Mouse (Mus musculus) hindbrain, postnatal 0 days (tissue): ENCODE measurements around the gene Pip4p1. TPM values are rescaled to one million over a fixed set of nuclear protein-coding genes. Genes with fewer than 3 reads are reported as not detected.
"Not testable (repeated sequence)": the region's sequence is repeated elsewhere in the genome, so short reads cannot be mapped to it uniquely, and the experiment has no call there.

Source experiments
- ATAC-seq: fragments of 200-750 bp; cut with Nextera tagmentation; 2 replicates; pipeline ENCODE4 v1.8.0; 2017; ENCODE audit warnings: mild to moderate bottlenecking, moderate TSS enrichment, moderate library complexity
- DNase-seq: peaks from one replicate; pipeline ENCODE4 v3.0.0-alpha.2; 2015; ENCODE audit warnings: low spot score
- H3K27ac ChIP-seq: fragments of 300-500 bp; sonication (generic); 2 replicates; pipeline ENCODE4 v1.5.1; 2014; ENCODE audit warnings: mild to moderate bottlenecking
- H3K27me3 ChIP-seq: fragments of 300-500 bp; sonication (generic); 2 replicates; pipeline ENCODE4 v1.6.1; 2014; ENCODE audit warnings: low read length, mixed read lengths; ENCODE audit not compliant: insufficient read depth
- H3K36me3 ChIP-seq: fragments of 300-500 bp; sonication (generic); 2 replicates; pipeline ENCODE4 v1.6.1; 2014; ENCODE audit warnings: low read length, mixed read lengths; ENCODE audit not compliant: insufficient read depth
- H3K4me1 ChIP-seq: fragments of 300-500 bp; sonication (generic); 2 replicates; pipeline ENCODE4 v1.6.1; 2014; ENCODE audit warnings: antibody characterized with exemption, low read length, mixed read lengths; ENCODE audit not compliant: insufficient read depth
- H3K4me2 ChIP-seq: fragments of 300-500 bp; sonication (generic); 2 replicates; pipeline ENCODE4 v1.6.1; 2014; ENCODE audit warnings: low read depth, mild to moderate bottlenecking, low read length, moderate library complexity, mixed read lengths
- H3K4me3 ChIP-seq: fragments of 300-500 bp; sonication (generic); 2 replicates; pipeline ENCODE4 v1.5.1; 2014; ENCODE audit warnings: low read length
- H3K9ac ChIP-seq: fragments of 300-500 bp; sonication (generic); replicated peaks from 2 replicates; pipeline ENCODE4 v1.6.1; 2014; ENCODE audit warnings: mild to moderate bottlenecking, low read length, moderate library complexity, mixed read lengths
- H3K9me3 ChIP-seq: fragments of 300-500 bp; sonication (generic); 2 replicates; pipeline ENCODE4 v1.6.1; 2016; ENCODE audit warnings: low read length, mixed read lengths
- CTCF ChIP-seq: IDR thresholded peaks from 2 replicates; pipeline ENCODE4 v1.5.1; 2016; ENCODE audit warnings: antibody characterized with exemption, control low read depth, low read depth
- WGBS: fragments of 180-500 bp; shearing (Covaris S2); extraction: QIAGEN DNeasy Blood & Tissue Kit; methylation state at CpG from one replicate; pipeline ENCODE4 v1.1.7; 2014; 5-methylcytosine and 5-hydroxymethylcytosine counted together
- polyA plus RNA-seq: library from polyadenylated mRNA; unstranded; fragments of >200 nt; fragmentation: Nextera tagmentation; extraction: Ambion mirVana; gene quantifications from 2 replicates; pipeline ENCODE4 v1.2.1, GENCODE M21; 2015
- total RNA-seq: library from RNA; depleted of rRNA; stranded (reverse); fragments of >200 nt; gene quantifications from 2 replicates; pipeline ENCODE4 v1.2.3, GENCODE M21; 2014

Pip4p1 gene
- total and polyA plus RNA-seq, 2 experiments from 2014 or later = 69.1 to 103 TPM

DNA sequence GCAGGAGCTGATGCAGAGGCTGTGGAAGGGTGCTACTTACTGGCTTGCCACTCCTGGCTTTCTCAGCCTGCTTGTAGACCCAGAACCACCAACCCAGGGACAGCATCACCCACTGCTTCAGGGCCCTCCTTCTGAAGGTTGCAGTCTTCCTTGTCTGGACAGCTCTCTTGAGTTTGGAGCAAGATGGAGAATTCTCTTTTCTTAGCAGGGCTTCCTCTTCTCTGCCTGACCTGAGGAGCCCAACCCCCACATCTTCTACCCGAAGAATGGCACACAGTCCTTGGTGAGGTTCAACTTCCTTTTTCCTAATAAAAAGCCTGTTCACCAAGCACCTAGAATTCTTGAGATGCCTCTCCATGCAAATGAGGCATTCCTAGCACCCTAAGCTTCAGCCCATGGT is 40.2 kb upstream of the Pip4p1 start:
- TF ChIP-seq CTCF = no peak
- ATAC-seq = no peak
- H3K9ac ChIP-seq = no peak overlapping the region

DNA sequence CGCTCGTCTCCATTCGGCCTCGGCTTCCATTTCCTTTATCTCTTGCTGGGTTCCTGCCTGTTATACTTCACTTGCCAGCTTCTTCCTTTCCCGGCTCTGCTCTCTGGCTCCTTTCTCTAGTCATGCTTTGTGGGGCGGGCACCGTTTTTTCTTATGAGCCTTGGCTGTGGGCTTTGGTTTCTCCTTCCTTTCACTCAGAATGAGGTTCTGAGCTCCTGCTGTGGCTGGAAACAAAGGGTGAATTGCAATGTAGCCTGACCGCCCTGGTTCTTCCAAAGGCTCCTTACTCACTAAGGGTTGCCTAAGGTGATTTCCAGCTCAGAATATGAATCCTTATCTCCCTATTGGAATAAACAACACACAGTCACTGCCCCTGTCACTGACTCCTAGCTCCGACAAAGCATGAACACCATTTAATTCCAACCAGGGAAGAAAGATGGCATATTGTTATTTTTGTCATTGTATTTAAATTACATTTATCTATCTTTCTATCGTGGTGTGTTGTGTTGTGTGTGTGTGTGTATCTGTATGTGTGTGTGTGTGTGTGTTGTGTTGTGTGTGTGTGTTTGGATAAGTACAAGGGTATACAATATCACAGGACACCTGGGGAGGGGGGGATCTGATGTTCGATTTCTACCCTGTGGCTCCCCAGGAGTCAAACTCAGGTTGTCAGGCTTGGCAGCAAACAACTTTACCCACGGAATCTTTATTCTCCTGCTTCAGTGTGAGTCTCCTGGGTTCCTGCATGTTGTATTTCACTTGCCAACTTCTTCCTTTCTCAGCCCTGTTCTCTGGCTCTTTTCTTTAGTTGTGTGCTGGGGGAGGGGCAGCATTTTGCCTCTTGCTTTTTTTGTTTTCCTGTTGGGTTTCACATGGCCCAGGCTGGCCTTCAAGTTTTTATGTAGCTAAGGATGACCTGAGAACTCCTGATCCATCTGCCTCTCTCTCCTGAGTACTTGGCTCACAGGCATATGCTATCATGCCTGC is 39.2 kb upstream of the Pip4p1 start:
- Histone ChIP-seq H3K9me3 (no peaks in the 10 kb centered on the region), H3K27me3 (no peaks in the 10 kb centered on the region), H3K9ac (no peak overlapping the region), H3K4me3 (no peak overlapping the region), H3K27ac (peak overlapping the region; percentile 59; the same call in 1 of the 2 replicates), H3K4me1 (peaks cover 3% of the 10 kb centered on the region; the same call in 1 of the 2 replicates), H3K36me3 (no peaks in the 10 kb centered on the region), H3K4me2 (peak overlapping the region; percentile 22; the same call in 1 of the 2 replicates)
- ATAC-seq = peak; percentile 78; the same call in 1 of the 2 replicates
- TF ChIP-seq CTCF = no peak
- 12% methylated on average over 12 of the region's 12 CpGs for WGBS
- DNase-seq = peak; percentile 66

More for the DNA sequence above, 40.2 kb upstream of the Pip4p1 start:
- Histone ChIP-seq H3K4me1 (peaks cover 3% of the 10 kb centered on the region; the same call in 1 of the 2 replicates), H3K27ac (no peak overlapping the region), H3K4me2 (no peak overlapping the region), H3K36me3 (no peaks in the 10 kb centered on the region), H3K27me3 (no peaks in the 10 kb centered on the region), H3K4me3 (no peak overlapping the region), H3K9me3 (no peaks in the 10 kb centered on the region)
- 86% methylated on average over 1 of the region's 1 CpGs for WGBS
- no peak for DNase-seq

DNA sequence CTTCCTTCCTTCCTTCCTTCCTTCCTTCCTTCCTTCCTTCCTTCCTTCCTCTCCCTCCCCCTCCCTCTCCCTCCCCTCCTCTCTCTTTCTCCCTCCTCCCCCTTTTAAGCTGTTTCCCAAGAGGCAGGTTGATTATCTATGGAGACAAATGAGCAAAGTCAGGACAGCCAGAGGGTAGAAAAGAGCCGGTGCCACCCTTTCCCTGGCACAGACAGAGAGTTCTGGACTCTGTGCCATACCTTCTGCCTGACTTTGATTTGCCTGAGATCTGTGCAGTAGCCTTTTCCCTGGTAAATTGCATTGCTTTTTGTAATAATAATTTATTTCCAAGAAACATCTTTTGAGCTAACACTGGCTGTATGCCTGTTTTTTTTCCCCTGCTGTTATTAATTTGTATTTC is 38.4 kb upstream of the Pip4p1 start:
- H3K36me3 ChIP-seq = no peaks in the 10 kb centered on the region
- H3K9ac ChIP-seq = no peak overlapping the region
- no peaks in the 10 kb centered on the region for H3K9me3 ChIP-seq
- H3K4me1 ChIP-seq = peaks cover 3% of the 10 kb centered on the region; the same call in 1 of the 2 replicates
- no peak for TF ChIP-seq CTCF
- DNase-seq (peak; percentile 38), ATAC-seq (no peak)
- no peaks in the 10 kb centered on the region for H3K27me3 ChIP-seq
- 0 out of 2 replicates have a peak overlapping the region, but pooled peaks have one; percentile 22 for H3K4me2 ChIP-seq
- no peak overlapping the region for H3K4me3 ChIP-seq
- 0% methylated on average over 1 of the region's 1 CpGs for WGBS
- peak overlapping the region; percentile 59; the same call in 1 of the 2 replicates for H3K27ac ChIP-seq

DNA sequence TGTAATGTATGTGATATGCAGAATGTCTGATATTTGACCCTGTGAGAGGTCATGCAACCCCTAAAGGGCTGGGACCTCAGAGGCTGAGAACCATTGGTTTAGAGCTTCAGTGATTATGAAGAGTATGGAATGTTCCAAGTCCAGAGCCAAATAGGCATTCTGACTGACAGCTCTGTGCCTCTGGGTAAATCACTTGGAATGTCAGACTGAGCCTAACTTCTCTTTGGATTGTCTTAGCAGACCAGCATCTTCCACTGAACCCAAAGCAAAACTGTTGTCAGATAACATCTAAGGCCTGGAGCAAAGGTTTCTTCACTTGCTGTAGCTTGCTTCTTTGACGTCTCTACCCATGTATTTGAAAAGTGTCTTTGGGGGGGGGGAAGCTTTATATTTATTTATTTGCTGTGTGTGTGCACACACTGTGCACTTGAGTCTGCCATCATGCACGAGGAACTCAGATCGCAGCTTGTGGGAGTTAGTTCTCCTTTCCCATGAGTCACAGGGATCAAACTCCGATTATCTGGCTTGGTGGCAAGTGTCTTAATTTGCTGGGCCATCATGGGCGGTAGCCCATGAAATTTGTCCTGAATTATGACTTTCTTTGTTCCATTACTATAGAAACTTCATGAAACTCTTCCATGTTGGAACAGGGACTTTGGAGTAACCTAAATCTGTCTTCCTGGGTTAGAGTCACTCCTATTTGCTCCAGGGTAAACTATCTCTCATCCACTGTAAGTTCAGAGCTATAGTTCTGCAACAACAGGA is 37.7 kb upstream of the Pip4p1 start:
- Histone ChIP-seq H3K27ac (no peak overlapping the region), H3K9ac (no peak overlapping the region), H3K36me3 (no peaks in the 10 kb centered on the region), H3K27me3 (no peaks in the 10 kb centered on the region), H3K4me2 (no peak overlapping the region), H3K4me3 (no peak overlapping the region), H3K9me3 (no peaks in the 10 kb centered on the region), H3K4me1 (peaks cover 3% of the 10 kb centered on the region; the same call in 1 of the 2 replicates)
- DNase-seq (no peak), ATAC-seq (no peak)
- TF ChIP-seq CTCF = no peak
- 73% methylated on average over 5 of the region's 5 CpGs for WGBS

DNA sequence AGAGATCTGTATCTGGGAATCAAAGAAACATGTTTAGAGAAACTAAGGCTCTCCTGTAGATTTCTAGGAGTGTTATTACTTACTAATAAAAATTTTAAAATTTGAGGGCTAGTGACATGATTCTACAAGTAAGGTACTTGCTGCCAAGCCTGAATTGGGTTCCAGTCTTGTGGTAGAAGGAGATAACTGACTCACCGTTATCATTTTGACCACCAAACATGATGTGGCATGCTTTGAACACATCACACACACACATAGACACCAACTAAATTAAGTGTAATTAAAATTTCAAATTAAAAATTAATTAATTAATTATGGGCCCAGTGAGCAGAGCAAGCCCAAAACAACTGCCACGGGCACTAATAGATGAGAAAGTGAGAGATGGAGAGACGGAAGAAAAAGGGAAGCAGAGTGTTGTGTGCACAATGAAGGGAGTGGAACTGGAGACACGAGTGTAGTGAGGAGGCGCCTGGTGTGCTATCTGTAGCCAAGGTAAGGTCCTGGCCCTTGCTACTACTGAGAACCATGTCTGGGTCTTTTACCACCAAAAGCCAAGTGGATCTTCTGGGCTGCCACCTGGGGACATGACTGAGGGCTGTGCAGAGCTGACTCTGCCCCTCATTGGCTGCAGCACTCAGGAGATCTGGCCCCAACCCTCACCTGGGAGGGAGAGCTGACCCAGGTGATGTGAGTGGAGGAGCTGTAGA is 27.8 kb upstream of the Pip4p1 start:
- H3K27ac ChIP-seq, H3K9me3 ChIP-seq, H3K9ac ChIP-seq, H3K4me1 ChIP-seq, H3K4me2 ChIP-seq, DNase-seq, ATAC-seq, H3K36me3 ChIP-seq, H3K4me3 ChIP-seq, H3K27me3 ChIP-seq: not testable (repeated sequence)
- 88% methylated on average over 5 of the region's 5 CpGs for WGBS

DNA sequence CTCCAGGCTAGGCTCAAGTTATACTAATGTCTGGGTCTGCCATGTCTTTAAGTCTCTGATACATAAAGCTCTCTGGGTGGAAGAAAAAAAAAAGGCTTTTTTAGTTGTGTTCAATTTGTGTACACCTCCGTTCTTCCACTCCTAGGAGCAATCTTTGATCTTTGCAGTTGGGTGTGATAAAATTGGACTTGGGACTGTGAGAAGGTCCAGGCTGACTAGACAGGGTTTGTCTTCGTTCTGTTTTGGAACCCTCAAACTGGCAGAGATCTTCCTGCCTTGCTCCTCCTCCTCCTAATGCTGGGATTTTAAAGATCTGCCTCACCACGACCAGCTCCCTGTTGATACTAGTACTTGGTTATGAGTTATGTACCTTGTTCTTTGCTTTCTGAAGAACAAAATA is 26.5 kb upstream of the Pip4p1 start:
- not testable (repeated sequence) for H3K36me3 ChIP-seq, H3K4me3 ChIP-seq, H3K9ac ChIP-seq, H3K4me1 ChIP-seq, ATAC-seq, H3K27ac ChIP-seq, DNase-seq, H3K9me3 ChIP-seq, H3K27me3 ChIP-seq, H3K4me2 ChIP-seq
- WGBS = 73% methylated on average over 3 of the region's 3 CpGs

DNA sequence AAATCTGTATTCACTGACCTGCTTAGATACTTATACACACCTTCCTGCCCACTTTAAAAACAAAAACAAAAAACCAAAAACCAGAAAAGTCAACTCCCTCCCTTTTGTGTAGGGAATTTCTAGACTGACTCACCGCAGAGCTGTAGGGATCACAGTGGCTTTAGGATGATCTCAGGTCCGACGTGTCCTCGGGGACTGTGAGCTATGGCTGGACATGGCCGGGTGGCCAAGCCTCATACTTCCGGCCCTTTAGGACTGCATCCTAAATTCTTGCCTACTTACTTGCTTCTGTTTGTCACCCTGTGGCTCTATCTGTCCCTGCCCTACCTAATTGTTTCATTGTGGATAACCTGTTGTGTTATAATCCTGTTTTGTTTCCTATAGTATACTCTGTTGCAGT is 26.1 kb upstream of the Pip4p1 start:
- H3K9ac ChIP-seq, H3K36me3 ChIP-seq, DNase-seq, H3K27me3 ChIP-seq, H3K27ac ChIP-seq, H3K4me2 ChIP-seq, H3K4me3 ChIP-seq, ATAC-seq, H3K4me1 ChIP-seq, H3K9me3 ChIP-seq: not testable (repeated sequence)
- 81% methylated on average over 6 of the region's 6 CpGs for WGBS
